Mouse (Mus musculus) limb, embryonic 14.5 days (tissue): Measurements from ENCODE around the gene Nr3c2. TPM values are rescaled to one million over a fixed set of nuclear protein-coding genes. Genes with fewer than 3 reads are reported as not detected.

Source experiments
- ATAC-seq: fragments of 200-750 bp; cut with Nextera tagmentation; 2 replicates; pipeline ENCODE4 v1.8.0; 2017; ENCODE audit warnings: low read depth, moderate number of reproducible peaks, moderate TSS enrichment; ENCODE audit not compliant: low FRiP score
- DNase-seq: peaks from one replicate; pipeline ENCODE4 v3.0.0-alpha.2; 2015; ENCODE audit warnings: low spot score
- H3K27ac ChIP-seq: fragments of 300-500 bp; sonication (generic); replicated peaks from 2 replicates; pipeline ENCODE4 v1.5.1; 2014; ENCODE audit warnings: low read depth, mild to moderate bottlenecking, low read length, moderate library complexity, mixed read lengths
- H3K27me3 ChIP-seq: fragments of 300-500 bp; sonication (generic); 2 replicates; pipeline ENCODE4 v1.6.1; 2014; ENCODE audit warnings: low read length, mixed read lengths; ENCODE audit not compliant: control insufficient read depth, insufficient read depth
- H3K36me3 ChIP-seq: fragments of 300-500 bp; sonication (generic); 2 replicates; pipeline ENCODE4 v1.6.1; 2014; ENCODE audit warnings: mild to moderate bottlenecking, low read length, moderate library complexity, mixed read lengths; ENCODE audit not compliant: control insufficient read depth, insufficient read depth
- H3K4me1 ChIP-seq: fragments of 300-500 bp; sonication (generic); 2 replicates; pipeline ENCODE4 v1.6.1; 2014; ENCODE audit warnings: antibody characterized with exemption, low read length, mixed read lengths; ENCODE audit not compliant: control insufficient read depth, insufficient read depth
- H3K4me2 ChIP-seq: fragments of 300-500 bp; sonication (generic); replicated peaks from 2 replicates; pipeline ENCODE4 v1.6.1; 2014; ENCODE audit warnings: low read depth, mild to moderate bottlenecking, low read length, moderate library complexity; ENCODE audit not compliant: severe bottlenecking
- H3K4me3 ChIP-seq: fragments of 300-500 bp; sonication (generic); replicated peaks from 2 replicates; pipeline ENCODE4 v1.5.1; 2014; ENCODE audit warnings: low read length
- H3K9ac ChIP-seq: fragments of 300-500 bp; sonication (generic); 2 replicates; pipeline ENCODE4 v1.6.1; 2014; ENCODE audit warnings: mild to moderate bottlenecking, low read depth, low read length, moderate library complexity; ENCODE audit not compliant: severe bottlenecking
- H3K9me3 ChIP-seq: fragments of 300-500 bp; sonication (generic); 2 replicates; pipeline ENCODE4 v1.6.1; 2016; ENCODE audit warnings: low read length; ENCODE audit not compliant: control insufficient read depth
- POLR2A ChIP-seq: fragments of 200-500 bp; IDR thresholded peaks from 2 replicates; pipeline ENCODE4 v1.8.0; 2012; ENCODE audit warnings: inconsistent platforms, mild to moderate bottlenecking, moderate library complexity, borderline replicate concordance; ENCODE audit not compliant: insufficient read depth, insufficient read length; ENCODE audit errors: extremely low read depth
- WGBS: fragments of 180-500 bp; shearing (Covaris S2); extraction: QIAGEN DNeasy Blood & Tissue Kit; methylation state at CpG from one replicate; pipeline ENCODE4 v1.1.7; 2014; 5-methylcytosine and 5-hydroxymethylcytosine counted together
- polyA plus RNA-seq, 2 experiments: library from polyadenylated mRNA; depleted of rRNA in 1 of 2; stranded (reverse) in 1 of 2; unstranded in 1 of 2; fragments of >200 nt; fragmentation: Nextera tagmentation in 1 of 2; extraction: Ambion mirVana in 1 of 2; gene quantifications; 2 replicates each; pipeline versions ENCODE4 v1.2.1 to v1.2.3; 2012 to 2014

The Nr3c2 gene
- polyA plus RNA-seq, 2 experiments = 2.1 to 6.1 TPM

GRCm38 (mm10) chr8:77169320-77169719 is 270.1 kb downstream of the Nr3c2 start:
- DNase-seq = no peak
- Histone ChIP-seq H3K9ac (no peak overlapping the region), H3K4me1 (peaks cover 3% of the 10 kb centered on the region; the same call in 1 of the 2 replicates), H3K4me2 (no peak overlapping the region), H3K36me3 (no peaks in the 10 kb centered on the region), H3K9me3 (no peaks in the 10 kb centered on the region), H3K27ac (no peak overlapping the region), H3K4me3 (no peak overlapping the region), H3K27me3 (no peaks in the 10 kb centered on the region)
- ATAC-seq = no peak
- no peak for TF ChIP-seq POLR2A
- WGBS = 94% methylated on average over 6 of the region's 6 CpGs

GRCm38 (mm10) chr8:77169757-77170438 is 270.7 kb downstream of the Nr3c2 start:
- Histone ChIP-seq H3K27me3 (no peaks in the 10 kb centered on the region), H3K27ac (no peak overlapping the region), H3K9me3 (no peaks in the 10 kb centered on the region), H3K9ac (no peak overlapping the region), H3K4me1 (peaks cover 3% of the 10 kb centered on the region; the same call in 1 of the 2 replicates), H3K4me3 (no peak overlapping the region), H3K36me3 (no peaks in the 10 kb centered on the region), H3K4me2 (no peak overlapping the region)
- no peak for DNase-seq
- no peak for TF ChIP-seq POLR2A
- 48% methylated on average over 4 of the region's 4 CpGs for WGBS
- no peak for ATAC-seq

- 75% methylated on average over 4 of the region's 4 CpGs for WGBS
- ATAC-seq (no peak), DNase-seq (no peak)
- Histone ChIP-seq H3K4me1 (peaks cover 3% of the 10 kb centered on the region; the same call in 1 of the 2 replicates), H3K27ac (no peak overlapping the region), H3K9me3 (no peaks in the 10 kb centered on the region), H3K27me3 (no peaks in the 10 kb centered on the region), H3K4me3 (no peak overlapping the region), H3K9ac (no peak overlapping the region), H3K4me2 (no peak overlapping the region), H3K36me3 (no peaks in the 10 kb centered on the region)
- TF ChIP-seq POLR2A = no peak
Measured at GRCm38 (mm10) chr8:77170439-77170759, 271.2 kb downstream of the Nr3c2 start.

- H3K4me2 ChIP-seq = no peak overlapping the region
- no peak overlapping the region for H3K4me3 ChIP-seq
- ATAC-seq (no peak), DNase-seq (no peak)
- H3K9ac ChIP-seq = no peak overlapping the region
- 61% methylated on average over 12 of the region's 12 CpGs for WGBS
- no peak for TF ChIP-seq POLR2A
- no peaks in the 10 kb centered on the region for H3K9me3 ChIP-seq
- H3K4me1 ChIP-seq = peaks cover 3% of the 10 kb centered on the region; the same call in 1 of the 2 replicates
- no peaks in the 10 kb centered on the region for H3K36me3 ChIP-seq
- no peaks in the 10 kb centered on the region for H3K27me3 ChIP-seq
- no peak overlapping the region for H3K27ac ChIP-seq
Measured at GRCm38 (mm10) chr8:77173075-77173657, 273.9 kb downstream of the Nr3c2 start.

- Histone ChIP-seq H3K27me3 (no peaks in the 10 kb centered on the region), H3K9me3 (no peaks in the 10 kb centered on the region)
- ATAC-seq = no peak
Measured at GRCm38 (mm10) chr8:77173736-77174135, 274.5 kb downstream of the Nr3c2 start.

More at GRCm38 (mm10) chr8:77173736-77174135, 274.5 kb downstream of the Nr3c2 start:
- H3K4me2 ChIP-seq = no peak overlapping the region
- DNase-seq = no peak
- H3K27ac ChIP-seq = no peak overlapping the region
- peaks cover 3% of the 10 kb centered on the region; the same call in 1 of the 2 replicates for H3K4me1 ChIP-seq
- H3K36me3 ChIP-seq = no peaks in the 10 kb centered on the region
- no peak overlapping the region for H3K4me3 ChIP-seq
- WGBS = 28% methylated on average over 3 of the region's 3 CpGs
- no peak overlapping the region for H3K9ac ChIP-seq
- no peak for TF ChIP-seq POLR2A
